Mouse (Mus musculus) limb, embryonic 14.5 days (tissue): ENCODE measurements around the gene Fgfr1op2. TPM values are rescaled to one million over a fixed set of nuclear protein-coding genes. Genes with fewer than 3 reads are reported as not detected.
A peak's percentile ranks its signal among the peaks of the same experiment; 100 is the strongest.

Experiments used
- ATAC-seq: fragments of 200-750 bp; cut with Nextera tagmentation; 2 replicates; pipeline ENCODE4 v1.8.0; 2017; ENCODE audit warnings: low read depth, moderate number of reproducible peaks, moderate TSS enrichment; ENCODE audit not compliant: low FRiP score
- DNase-seq: peaks from one replicate; pipeline ENCODE4 v3.0.0-alpha.2; 2015; ENCODE audit warnings: low spot score
- H3K27ac ChIP-seq: fragments of 300-500 bp; sonication (generic); replicated peaks from 2 replicates; pipeline ENCODE4 v1.5.1; 2014; ENCODE audit warnings: low read depth, mild to moderate bottlenecking, low read length, moderate library complexity, mixed read lengths
- H3K27me3 ChIP-seq: fragments of 300-500 bp; sonication (generic); 2 replicates; pipeline ENCODE4 v1.6.1; 2014; ENCODE audit warnings: low read length, mixed read lengths; ENCODE audit not compliant: control insufficient read depth, insufficient read depth
- H3K36me3 ChIP-seq: fragments of 300-500 bp; sonication (generic); 2 replicates; pipeline ENCODE4 v1.6.1; 2014; ENCODE audit warnings: mild to moderate bottlenecking, low read length, moderate library complexity, mixed read lengths; ENCODE audit not compliant: control insufficient read depth, insufficient read depth
- H3K4me1 ChIP-seq: fragments of 300-500 bp; sonication (generic); 2 replicates; pipeline ENCODE4 v1.6.1; 2014; ENCODE audit warnings: antibody characterized with exemption, low read length, mixed read lengths; ENCODE audit not compliant: control insufficient read depth, insufficient read depth
- H3K4me2 ChIP-seq: fragments of 300-500 bp; sonication (generic); replicated peaks from 2 replicates; pipeline ENCODE4 v1.6.1; 2014; ENCODE audit warnings: low read depth, mild to moderate bottlenecking, low read length, moderate library complexity; ENCODE audit not compliant: severe bottlenecking
- H3K4me3 ChIP-seq: fragments of 300-500 bp; sonication (generic); replicated peaks from 2 replicates; pipeline ENCODE4 v1.5.1; 2014; ENCODE audit warnings: low read length
- H3K9ac ChIP-seq: fragments of 300-500 bp; sonication (generic); 2 replicates; pipeline ENCODE4 v1.6.1; 2014; ENCODE audit warnings: mild to moderate bottlenecking, low read depth, low read length, moderate library complexity; ENCODE audit not compliant: severe bottlenecking
- H3K9me3 ChIP-seq: fragments of 300-500 bp; sonication (generic); 2 replicates; pipeline ENCODE4 v1.6.1; 2016; ENCODE audit warnings: low read length; ENCODE audit not compliant: control insufficient read depth
- POLR2A ChIP-seq: fragments of 200-500 bp; IDR thresholded peaks from 2 replicates; pipeline ENCODE4 v1.8.0; 2012; ENCODE audit warnings: inconsistent platforms, mild to moderate bottlenecking, moderate library complexity, borderline replicate concordance; ENCODE audit not compliant: insufficient read depth, insufficient read length; ENCODE audit errors: extremely low read depth
- WGBS: fragments of 180-500 bp; shearing (Covaris S2); extraction: QIAGEN DNeasy Blood & Tissue Kit; methylation state at CpG from one replicate; pipeline ENCODE4 v1.1.7; 2014; 5-methylcytosine and 5-hydroxymethylcytosine counted together
- polyA plus RNA-seq, 2 experiments: library from polyadenylated mRNA; depleted of rRNA in 1 of 2; stranded (reverse) in 1 of 2; unstranded in 1 of 2; fragments of >200 nt; fragmentation: Nextera tagmentation in 1 of 2; extraction: Ambion mirVana in 1 of 2; gene quantifications; 2 replicates each; pipeline versions ENCODE4 v1.2.1 to v1.2.3; 2012 to 2014

Fgfr1op2 gene
- 63.2 and 68.1 TPM in 2 replicates for polyA plus RNA-seq (2012; rRNA removed)
- 95.5 and 105 TPM in 2 replicates for polyA plus RNA-seq (2014; fragmentation: Nextera tagmentation; extraction: Ambion mirVana)

- WGBS = under 1% methylated on average over 13 of the region's 13 CpGs
Measured at GRCm38 (mm10) chr6:146576903-146577302, at the start of gene Fgfr1op2. Fgfr1op2 (plus strand) TSS chr6:146577203.

GRCm38 (mm10) chr6:146527537-146527936 lies 49.5 kb upstream of the Fgfr1op2 start:
- TF ChIP-seq POLR2A = no peak
- no peak overlapping the region for H3K4me3 ChIP-seq
- ATAC-seq (no peak), DNase-seq (no peak)
- no peaks in the 10 kb centered on the region for H3K9me3 ChIP-seq
- H3K4me1 ChIP-seq = no peaks in the 10 kb centered on the region
- no peaks in the 10 kb centered on the region for H3K27me3 ChIP-seq
- 85% methylated on average over 2 of the region's 2 CpGs for WGBS
- H3K27ac ChIP-seq = no peak overlapping the region
- no peaks in the 10 kb centered on the region for H3K36me3 ChIP-seq
- no peak overlapping the region for H3K4me2 ChIP-seq
- no peak overlapping the region for H3K9ac ChIP-seq

More at GRCm38 (mm10) chr6:146576903-146577302, at the start of gene Fgfr1op2:
- DNase-seq (no peak), ATAC-seq (no peak)
- peak within 1 kb of the TSS; percentile 98 for H3K27ac ChIP-seq
- peaks cover 20% of the 10 kb centered on the region for H3K4me1 ChIP-seq
- H3K9me3 ChIP-seq = no peaks in the 10 kb centered on the region
- peak within 1 kb of the TSS; percentile 76 for H3K4me2 ChIP-seq
- H3K9ac ChIP-seq = peak within 1 kb of the TSS; percentile 93
- no peaks in the 10 kb centered on the region for H3K27me3 ChIP-seq
- no peaks in the 10 kb centered on the region; the same call in 1 of the 2 replicates for H3K36me3 ChIP-seq
- peak within 1 kb of the TSS; percentile 93 for H3K4me3 ChIP-seq
- no peak for TF ChIP-seq POLR2A

GRCm38 (mm10) chr6:146530363-146530762 lies 46.6 kb upstream of the Fgfr1op2 start:
- no peak overlapping the region for H3K4me3 ChIP-seq
- H3K9me3 ChIP-seq = no peaks in the 10 kb centered on the region
- no peak overlapping the region for H3K9ac ChIP-seq
- WGBS = 37% methylated on average over 7 of the region's 7 CpGs
- H3K4me1 ChIP-seq = no peaks in the 10 kb centered on the region
- no peak overlapping the region for H3K4me2 ChIP-seq
- no peaks in the 10 kb centered on the region for H3K36me3 ChIP-seq
- no peak overlapping the region for H3K27ac ChIP-seq
- no peak for DNase-seq
- no peaks in the 10 kb centered on the region for H3K27me3 ChIP-seq
- no peak for TF ChIP-seq POLR2A
- no peak for ATAC-seq

- Histone ChIP-seq H3K9me3 (no peaks in the 10 kb centered on the region), H3K27me3 (no peaks in the 10 kb centered on the region), H3K4me1 (no peaks in the 10 kb centered on the region), H3K9ac (no peak overlapping the region), H3K27ac (no peak overlapping the region), H3K4me3 (no peak overlapping the region), H3K36me3 (no peaks in the 10 kb centered on the region), H3K4me2 (no peak overlapping the region)
- ATAC-seq (no peak), DNase-seq (no peak)
- WGBS = 13% methylated on average over 5 of the region's 5 CpGs
- TF ChIP-seq POLR2A = no peak
Measured at GRCm38 (mm10) chr6:146530769-146531168, 46.2 kb upstream of the Fgfr1op2 start.

- Histone ChIP-seq H3K4me2 (no peak overlapping the region), H3K9ac (no peak overlapping the region), H3K36me3 (no peaks in the 10 kb centered on the region), H3K27ac (no peak overlapping the region), H3K27me3 (no peaks in the 10 kb centered on the region), H3K4me3 (no peak overlapping the region), H3K4me1 (no peaks in the 10 kb centered on the region), H3K9me3 (no peaks in the 10 kb centered on the region)
- 94% methylated on average over 4 of the region's 4 CpGs for WGBS
- TF ChIP-seq POLR2A = no peak
- ATAC-seq = no peak
- DNase-seq = no peak
Measured at GRCm38 (mm10) chr6:146533146-146533545, 43.9 kb upstream of the Fgfr1op2 start.

GRCm38 (mm10) chr6:146535501-146535900 lies 41.5 kb upstream of the Fgfr1op2 start:
- DNase-seq = no peak
- TF ChIP-seq POLR2A = no peak
- Histone ChIP-seq H3K4me2 (no peak overlapping the region), H3K27ac (no peak overlapping the region), H3K27me3 (no peaks in the 10 kb centered on the region), H3K4me1 (no peaks in the 10 kb centered on the region), H3K9ac (no peak overlapping the region), H3K4me3 (no peak overlapping the region), H3K9me3 (no peaks in the 10 kb centered on the region), H3K36me3 (no peaks in the 10 kb centered on the region)
- ATAC-seq = no peak
- WGBS = 82% methylated on average over 5 of the region's 5 CpGs
